Mouse (Mus musculus) embryo, embryonic 11 days (tissue): ENCODE measurements at regions not wholly inside any gene's neighbourhood (a gene's known extent, or its start where the extent isn't known, plus 50 kb on each side); places are given as distances from the start of the nearest gene placed in this dataset.
A peak's percentile ranks its signal among the peaks of the same experiment; 100 is the strongest.

Experiments
- DNase-seq: peaks from one replicate; pipeline ENCODE4 v3.0.0-alpha.2; 2015

DNA sequence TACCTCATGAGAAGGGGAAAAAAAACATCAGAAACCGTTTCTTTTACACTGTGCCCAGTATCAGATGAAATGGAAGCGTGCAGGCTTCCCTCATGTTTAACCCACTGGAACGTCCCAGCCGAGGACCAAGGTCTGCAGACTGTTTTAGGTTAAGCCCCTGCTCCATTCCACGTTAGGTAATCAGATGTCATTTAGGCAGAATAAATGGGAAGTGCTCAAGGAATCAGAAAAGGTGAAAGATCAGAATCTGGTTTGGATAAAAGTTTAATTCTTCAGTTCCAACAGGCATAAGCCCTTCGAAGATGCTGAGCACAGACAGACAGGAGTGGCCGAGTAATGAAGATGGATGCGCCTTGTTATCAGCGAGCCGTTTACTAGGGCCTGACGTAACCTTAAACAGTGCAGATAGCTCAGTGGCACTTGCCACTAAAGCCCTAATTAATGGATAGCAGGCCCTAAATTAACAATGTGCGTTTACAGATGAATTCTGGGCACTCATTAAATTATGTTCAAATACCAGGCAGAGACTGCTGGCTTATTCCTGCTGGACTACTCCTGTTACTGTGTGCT, 193.5 kb downstream of the Lmo4 start:
- DNase-seq: peak; percentile 56

DNA sequence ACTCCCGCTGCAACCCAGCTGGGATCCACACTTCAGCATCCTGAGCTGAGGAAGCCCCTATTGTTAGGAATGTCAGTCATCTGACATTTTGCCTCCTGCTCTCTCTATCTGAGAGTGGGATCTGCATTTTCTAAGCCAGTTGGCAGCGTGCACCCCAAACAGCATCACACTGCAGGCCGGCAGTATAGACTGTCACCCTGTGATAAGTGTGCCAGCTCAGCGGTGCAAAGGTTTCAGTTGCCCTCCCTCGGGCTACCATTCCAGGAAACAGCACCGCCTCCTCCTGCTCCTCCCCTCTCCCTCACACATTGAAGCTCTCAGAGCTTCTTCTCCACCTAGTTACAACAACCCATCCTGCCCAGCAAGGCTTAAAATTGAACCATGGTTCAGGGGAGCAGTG, 194.5 kb downstream of the Lmo4 start:
- DNase-seq: peak; percentile 33

DNA sequence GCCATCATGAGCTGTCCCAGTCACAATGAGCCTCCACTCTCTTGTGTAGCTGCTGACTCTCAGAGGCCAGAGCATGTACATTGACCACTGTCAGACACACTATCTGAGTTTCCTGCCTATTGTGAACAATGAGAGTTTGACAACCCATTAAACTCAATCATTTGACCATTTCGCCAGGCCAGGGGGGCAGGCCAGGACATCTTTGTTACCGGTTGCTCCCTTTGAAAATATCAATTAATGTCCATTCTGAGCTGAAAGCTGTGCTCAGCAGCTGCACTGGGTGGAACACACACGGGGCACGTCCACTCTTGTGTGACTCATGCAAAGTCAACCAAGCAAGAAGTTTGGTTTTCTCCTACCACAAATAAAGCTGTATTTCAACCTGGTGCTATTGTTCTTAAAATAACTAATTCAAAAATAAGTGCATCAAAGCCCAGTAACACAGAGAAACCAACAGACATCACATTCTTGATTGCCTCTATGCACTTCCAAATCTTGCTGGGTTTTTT, 197.9 kb downstream of the Lmo4 start:
- DNase-seq: no peak

DNA sequence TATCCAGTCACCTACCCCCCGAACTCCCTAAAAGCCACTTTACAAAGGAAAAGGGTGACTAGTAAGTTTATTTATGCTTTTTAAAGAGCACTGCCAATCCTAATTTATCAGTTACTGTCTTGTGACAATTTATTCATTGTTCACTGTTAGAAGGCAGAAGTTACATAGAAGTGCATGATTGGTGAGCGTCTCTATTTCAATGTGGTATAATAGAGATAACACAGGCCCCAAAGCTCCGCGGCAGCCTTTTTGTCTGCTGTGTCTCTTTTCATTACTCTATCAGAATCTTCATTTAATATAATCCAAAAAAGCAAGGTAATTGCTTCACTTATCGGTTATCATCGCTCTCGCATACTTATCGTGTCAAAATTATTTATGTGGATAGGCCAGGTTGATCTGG, 207.1 kb downstream of the Lmo4 start:
- no peak for DNase-seq

DNA sequence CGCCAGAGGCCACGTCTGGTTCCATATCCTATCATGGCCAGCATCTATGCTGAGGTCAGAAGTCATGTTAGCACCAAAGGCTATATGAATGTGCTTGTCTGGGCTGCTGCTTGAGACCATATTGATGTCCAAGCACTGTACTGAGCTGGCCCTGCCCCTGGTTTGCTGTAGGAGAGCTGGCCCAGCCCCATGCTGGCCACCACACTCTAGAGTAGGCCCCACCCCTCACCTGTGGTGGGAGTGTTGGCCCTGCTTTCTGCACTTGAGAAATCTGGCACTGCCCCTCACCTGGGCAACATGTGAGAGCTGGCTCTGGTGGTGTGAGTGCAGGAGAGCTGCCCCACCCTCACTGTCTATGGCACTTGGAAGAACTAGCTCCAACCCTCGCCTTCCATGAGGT, 210.0 kb downstream of the Lmo4 start:
- DNase-seq: no peak

DNA sequence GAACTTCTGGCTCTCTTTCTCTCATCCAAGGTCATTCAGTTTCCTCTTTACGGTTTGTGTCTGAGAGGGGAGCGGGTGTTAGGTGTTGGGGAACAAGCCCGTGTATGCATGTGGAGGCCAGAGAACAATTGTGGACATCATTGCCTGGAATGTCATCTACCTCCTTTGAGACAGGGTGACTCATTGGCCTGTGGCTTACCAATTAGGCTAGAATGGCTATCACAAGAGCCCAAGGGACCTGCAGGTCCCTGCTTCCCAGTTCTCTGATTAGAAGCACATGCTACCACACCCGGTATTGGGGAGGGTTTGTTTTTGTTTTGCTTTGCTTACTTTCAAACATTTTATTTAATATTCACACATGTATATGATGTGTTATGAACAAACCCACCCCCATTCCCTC, 216.0 kb downstream of the Lmo4 start:
- no peak for DNase-seq

DNA sequence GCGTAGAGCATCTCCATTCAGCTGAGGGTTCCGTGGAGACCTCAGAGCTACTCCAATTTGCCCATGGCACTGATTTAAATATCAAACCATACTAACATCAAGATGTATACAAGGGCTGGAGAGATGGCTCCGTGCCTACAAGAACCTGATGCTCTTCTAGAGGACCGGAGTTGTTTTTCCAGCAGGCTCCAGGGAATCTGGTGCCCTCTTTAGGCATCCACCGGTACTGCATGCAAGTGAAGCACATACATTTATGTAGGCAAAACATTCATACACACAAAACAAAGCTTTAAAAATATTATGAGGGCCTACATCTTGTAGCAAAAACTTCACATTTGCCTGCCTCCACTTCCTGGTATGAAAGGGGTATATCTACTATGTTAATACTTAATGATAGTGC, 217.0 kb downstream of the Lmo4 start:
- no peak for DNase-seq

DNA sequence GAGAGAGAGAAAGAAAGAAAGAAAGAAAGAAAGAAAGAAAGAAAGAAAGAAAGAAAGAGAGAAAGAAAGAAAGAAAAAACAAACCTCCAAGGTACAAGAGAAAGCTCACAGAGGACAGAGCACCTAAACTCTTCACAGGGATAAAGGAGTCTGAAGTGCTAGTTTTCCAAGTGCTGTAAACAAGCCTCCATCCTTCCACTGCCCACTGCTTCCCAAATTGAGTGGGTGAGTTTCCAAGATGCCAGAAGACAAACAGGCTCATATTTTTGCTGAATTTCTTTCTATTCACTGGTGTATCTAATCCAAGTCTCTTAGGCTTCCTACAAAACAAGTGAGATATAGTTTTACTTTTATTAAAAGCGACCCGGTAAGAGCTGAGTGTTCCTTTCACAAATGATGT, 218.2 kb downstream of the Lmo4 start:
- no peak for DNase-seq

DNA sequence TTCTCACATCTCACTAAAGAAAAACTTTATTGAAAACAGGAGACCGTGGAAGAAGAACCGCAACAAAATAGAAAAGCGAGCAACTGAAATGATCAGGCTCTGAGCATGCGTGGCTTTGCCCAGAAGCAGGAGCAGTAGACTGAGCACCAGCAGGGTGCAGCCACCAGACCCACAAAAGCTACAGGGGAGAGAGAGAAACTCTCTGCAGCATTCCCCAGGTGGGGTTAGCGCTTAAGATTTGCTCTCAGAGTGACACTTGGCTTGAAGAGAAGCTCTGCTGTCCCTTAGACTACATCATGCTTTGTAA, 218.9 kb downstream of the Lmo4 start:
- no peak for DNase-seq

DNA sequence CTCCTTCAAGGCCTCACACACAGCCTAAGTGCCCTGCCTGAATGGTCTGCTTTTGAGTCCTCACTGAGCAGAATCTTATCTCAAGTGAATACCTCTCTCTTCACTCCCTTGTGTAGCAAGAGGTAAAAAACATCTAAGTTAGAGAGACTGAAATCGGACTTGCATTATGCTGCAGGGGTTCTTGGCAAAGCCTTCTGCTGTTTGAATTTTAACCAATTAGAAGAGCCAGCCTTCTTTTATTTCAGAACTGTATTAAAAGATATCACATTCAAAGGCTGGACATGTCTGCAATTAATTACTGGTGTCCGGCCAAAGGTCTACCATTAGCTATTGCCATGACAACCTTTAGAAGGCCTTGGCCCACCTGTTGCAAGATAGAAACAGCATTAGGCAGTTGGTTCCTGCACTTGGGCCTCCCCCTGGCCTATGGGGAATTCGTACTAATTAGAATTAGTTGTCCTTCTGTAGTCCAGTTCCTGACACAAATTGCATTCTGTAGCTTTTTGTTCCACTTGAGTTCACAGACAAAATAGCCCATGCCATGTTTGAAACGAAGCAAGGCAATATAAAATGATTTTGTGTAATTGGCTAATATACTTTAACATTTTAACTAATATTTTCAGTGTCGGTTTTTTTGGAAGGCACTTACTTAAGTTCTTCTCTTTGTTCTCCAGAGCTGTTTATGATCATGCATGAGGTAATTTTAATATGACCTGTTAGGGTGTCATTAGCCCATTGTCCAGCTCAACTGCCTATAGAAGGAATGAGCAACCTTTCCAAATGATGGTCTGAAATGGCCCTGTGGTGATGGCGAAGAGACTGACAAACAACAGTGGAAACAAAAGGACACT, 219.4 kb downstream of the Lmo4 start:
- DNase-seq: peak; percentile 25

DNA sequence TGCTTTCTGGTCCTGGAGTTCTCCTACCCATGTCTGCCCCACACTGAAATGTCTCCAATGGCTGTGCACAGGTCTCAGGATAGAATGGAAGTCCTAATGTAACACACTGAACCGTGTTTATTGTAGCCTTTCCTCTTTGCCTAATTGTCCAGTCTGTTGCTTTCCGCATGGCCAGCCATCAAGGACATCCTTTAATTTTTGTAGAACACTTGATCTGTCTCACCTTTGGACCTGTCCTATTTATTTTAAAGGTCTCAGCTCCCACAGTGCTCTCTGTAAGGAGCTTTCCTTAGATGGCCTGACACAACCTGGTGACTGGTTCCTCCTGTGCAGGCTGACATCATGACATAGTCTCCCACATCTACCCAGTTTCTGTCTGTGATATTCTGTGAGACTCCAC, 226.3 kb downstream of the Lmo4 start:
- no peak for DNase-seq

DNA sequence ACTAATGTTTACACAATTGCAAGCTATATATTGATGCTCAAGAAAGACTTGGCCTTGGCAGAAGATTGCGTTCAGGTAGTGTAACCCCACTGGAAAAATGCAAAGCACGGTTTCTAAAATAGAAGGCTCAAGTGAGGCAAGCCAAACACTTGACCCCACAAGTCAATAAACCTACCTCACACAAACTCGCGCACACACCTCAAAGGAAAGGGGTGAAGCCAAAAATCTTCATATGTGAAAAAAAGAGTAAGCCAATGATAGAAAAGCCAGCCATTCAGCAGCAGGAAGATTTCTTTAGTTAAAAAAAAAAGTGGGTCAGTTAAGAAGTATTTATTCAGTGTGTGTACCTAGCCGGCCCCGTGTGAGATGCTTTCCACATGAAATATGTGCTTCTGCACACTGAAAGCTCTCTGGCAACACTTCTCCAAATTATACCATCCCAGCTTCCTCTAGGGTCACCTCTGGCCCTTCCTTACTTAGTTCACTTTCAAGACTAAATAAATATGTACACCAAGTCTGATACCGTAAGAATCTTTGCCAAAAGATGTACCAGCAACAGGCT, 227.1 kb downstream of the Lmo4 start:
- DNase-seq: no peak

DNA sequence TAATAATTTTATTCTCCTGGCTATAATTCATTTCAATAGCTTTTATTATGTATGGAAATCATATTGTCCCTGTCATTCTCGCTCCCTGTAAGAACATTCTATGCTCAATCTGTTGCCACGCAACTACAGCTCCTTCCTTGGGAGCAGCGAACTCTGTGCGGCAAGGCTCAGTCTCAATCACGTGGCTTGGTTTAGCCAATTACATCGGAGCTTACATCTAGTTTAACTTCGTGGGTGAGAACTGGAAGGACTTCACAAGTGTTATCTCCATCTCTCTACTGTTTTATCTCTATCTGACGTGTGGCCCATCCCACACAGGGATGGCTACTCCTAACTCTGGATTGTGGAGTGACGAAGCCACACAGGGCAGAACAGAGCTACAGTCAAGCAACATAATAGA, 231.4 kb downstream of the Lmo4 start:
- no peak for DNase-seq

DNA sequence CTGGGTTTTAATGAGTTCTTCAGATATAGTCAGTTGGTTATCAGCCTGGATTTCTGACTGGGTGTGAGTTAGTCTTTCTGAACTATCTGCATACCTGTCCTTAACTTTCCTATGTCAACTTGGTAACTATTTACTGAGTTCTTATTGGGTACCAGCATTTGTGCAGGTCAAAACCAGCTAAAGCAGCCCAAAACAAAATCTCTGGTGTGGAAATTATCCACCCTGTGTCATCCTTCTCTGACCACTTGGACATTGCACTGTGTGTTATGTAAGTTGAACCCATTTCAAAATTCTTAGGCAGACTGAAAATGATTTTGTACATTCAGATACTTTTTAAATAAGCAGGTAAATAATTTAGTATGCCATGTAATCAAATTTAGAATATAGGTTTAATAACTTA, 232.7 kb downstream of the Lmo4 start:
- no peak for DNase-seq

DNA sequence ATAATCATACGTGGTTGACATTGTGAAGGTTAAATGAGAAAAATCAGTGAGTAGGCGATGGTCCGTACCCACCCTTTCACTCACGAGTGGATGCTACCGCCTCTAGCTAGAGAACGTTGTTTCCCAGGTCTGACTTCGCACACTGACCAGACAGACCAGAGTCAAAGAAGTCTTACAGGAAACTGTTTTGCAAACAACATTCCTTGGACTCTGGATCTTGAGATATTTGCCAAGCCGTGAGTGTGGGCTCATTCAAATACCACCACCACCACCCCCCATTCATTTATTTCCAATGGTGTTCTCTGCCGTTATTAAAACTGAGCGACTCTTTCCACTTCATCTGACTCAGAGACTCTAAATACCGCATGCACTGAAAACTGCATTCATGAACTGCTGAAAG, 234.2 kb downstream of the Lmo4 start:
- DNase-seq: no peak

DNA sequence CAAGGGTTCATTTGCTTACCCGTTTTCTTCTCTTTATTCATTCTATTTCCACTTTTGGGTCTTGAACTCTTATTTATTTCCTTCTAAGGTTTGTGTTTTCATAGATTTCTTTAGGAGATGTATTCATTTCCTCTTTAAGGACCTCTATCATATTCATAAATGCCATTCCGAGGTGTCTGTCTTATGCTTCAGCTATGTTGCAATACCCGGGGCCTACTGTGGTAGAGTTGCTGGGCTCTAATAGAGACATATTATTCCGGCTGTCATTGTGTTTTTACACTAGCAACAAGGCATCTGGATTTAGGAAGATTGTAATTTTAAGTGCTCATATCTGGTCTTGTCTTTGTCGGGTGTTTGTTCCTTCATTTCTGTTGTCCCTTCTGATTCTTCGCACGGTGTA, 249.5 kb downstream of the Lmo4 start:
- no peak for DNase-seq

DNA sequence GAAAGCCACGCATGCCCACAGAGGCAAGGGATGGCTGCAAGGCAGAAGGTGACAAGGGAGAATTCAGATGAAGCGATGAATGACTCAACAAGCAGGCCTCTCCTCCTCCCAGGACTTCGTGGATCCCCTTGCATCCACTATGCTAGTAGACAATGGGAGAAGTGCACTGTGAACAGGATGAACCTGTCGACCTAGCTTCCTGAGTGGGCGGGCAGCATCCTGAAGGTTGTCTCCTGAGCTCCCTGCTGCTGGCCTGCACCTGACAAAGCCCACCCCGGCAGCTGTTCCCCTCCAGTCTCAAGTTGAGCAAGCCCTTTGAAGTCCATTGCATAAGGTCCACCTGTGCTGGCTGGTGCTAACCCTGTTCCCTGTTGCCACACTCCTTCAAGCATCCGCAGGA, 250.2 kb downstream of the Lmo4 start:
- DNase-seq: no peak

DNA sequence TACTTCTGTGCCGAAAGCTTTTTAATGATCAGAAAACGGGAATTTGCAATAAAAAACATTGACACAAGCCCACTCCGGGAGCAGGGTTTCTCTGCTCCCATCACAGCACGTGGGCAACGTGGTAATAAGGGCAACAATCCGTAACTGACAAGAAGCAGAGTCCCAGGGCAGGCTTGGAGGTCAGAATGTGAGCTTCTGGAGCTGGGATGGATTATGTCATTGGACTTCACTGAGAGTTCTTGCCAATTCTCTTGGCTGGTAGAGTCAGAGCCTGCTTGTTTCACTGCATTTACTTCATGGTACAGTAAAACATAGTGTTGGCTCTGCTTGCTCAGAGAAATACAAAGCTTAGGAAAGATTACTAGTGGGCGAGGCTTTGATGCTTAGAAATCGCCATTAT, 252.7 kb downstream of the Lmo4 start:
- no peak for DNase-seq

DNA sequence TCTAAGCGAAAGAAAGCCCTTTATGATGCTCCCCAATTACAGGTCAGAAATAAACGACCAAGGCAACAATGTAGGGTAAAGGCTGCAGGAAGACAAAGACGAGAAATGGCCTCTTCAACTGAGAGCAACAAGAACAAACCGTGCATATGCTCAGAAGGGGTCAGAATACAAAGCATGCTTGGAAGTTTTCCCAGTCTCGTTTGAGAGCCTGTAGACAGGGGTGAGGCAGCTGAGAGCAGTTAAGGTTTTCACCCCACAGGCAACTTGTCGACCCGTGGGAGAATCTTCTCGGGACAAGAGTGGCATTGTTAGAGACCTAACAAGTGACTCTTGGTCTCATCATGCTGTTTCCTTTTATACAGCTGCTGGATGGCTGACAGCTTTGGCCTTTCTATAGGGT, 255.4 kb downstream of the Lmo4 start:
- DNase-seq: peak; percentile 50

DNA sequence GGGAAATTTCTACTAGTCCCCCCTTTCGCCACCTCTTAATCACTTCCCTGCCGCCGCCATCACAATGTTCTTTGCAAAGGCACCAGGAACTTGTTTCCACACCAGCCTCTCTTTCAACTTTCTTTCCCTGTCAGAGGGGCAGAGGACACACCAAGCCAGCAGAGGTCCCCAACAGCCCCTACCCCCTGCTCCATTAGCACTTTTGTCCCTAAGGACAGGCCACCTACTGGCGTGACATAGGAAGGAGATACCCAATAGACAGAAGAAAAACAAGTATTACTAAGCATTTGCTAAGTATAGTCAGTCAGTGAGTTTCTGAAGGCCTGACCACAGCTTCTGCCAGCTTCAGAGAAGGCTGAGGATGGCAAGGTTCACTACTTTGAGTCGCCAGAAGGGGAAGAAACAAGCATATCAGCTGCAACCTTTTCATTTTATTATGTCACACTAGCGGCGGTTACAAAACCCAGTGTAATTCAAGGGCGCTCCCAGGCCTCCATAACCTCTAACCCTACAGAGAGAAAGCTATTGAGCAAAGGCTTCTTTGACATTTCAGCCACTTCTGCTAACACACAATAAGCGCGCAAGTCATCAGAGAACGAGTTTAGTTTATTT, 255.9 kb downstream of the Lmo4 start:
- DNase-seq: peak; percentile 38

DNA sequence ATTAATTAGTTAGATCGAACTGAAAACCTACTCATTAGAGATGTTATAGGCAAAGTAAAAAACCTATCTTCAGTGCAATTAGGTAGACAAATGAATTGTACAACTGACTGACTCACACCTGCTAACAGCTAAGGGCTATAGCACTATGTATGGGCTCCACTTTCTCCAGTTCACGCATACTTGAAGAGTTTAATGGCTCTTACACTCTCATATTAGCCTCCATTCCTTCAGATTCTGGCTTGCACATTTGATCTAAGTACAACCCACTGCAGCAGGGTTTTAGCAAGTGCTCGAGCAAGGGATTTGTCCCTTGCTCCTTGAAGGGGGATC, 257.1 kb downstream of the Lmo4 start:
- DNase-seq: no peak

DNA sequence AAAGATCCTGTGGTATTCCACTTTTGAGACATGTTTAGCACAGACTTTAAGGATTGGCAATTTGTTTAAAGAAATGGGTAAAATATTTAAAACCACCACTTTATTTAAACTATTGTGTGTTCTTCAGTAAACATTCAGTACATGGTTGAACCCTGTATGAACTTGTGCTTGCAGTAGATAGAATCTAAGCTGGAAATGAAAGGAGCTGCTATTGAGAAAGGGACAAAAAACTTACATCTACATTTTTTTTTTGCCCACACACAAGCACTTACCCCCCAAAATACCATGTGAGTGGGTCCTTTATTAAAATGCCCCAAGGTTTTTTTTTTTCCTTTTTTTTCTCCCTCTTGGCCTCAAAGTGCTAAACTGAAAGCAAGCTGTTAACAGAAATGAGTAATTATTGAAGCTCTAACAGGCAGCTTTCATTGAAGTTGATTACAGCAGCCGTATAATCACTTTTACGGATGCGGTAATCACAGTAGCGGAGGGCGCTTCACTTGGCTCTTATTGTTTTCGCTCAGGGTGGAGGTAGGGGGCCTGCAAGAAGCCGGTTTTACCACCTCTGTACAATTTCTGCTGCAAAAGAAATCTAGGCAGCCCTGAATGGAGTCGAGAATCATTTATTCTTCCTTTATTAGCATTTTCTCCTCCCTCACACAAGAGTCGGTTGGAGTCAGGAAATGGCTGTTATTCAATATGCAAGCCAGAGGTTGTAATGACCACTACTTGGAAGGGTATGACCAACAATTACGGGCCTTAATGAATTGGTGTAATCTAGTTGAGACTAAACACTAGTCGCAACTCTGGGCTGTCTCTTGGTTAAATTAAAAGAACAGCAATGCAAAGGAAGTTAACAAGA, 257.7 kb downstream of the Lmo4 start:
- DNase-seq: peak; percentile 32

DNA sequence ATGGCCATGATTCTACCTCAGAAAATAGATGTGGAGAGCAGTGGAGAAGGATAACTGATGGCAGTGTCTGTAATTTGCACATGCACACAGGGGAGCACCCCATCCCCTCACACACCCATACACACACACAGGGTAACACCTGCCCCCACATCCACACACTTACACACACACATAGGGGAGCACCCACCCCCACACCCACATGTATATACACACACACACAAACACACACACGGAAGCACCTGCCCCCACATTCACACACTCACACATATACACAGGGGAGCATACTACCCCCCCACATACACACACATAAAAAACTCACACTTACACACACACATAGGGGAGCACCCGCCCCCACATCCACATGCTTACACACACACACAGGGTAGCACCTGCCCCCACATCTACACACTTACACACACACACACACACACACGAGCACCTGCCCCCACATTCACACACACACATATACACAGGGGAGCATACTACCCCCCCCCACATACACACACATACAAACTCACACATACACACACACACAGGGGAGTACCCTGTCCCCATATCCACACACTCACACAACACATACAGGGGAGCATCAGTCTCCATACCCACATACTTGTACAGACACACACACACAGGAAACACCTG, 265.8 kb downstream of the Lmo4 start:
- no peak for DNase-seq
